Mouse (Mus musculus) CD8-positive naive resting alpha-beta T cell, adult 2 months (primary cell): ENCODE results near the gene Samd13.

Experiments used
- DNase-seq, 2 experiments: peaks; one replicate each; pipeline ENCODE4 v3.0.0; 2022; ENCODE audit warnings: low read depth in 2 of 2, low spot score in 2 of 2

Samd13 gene

DNA sequence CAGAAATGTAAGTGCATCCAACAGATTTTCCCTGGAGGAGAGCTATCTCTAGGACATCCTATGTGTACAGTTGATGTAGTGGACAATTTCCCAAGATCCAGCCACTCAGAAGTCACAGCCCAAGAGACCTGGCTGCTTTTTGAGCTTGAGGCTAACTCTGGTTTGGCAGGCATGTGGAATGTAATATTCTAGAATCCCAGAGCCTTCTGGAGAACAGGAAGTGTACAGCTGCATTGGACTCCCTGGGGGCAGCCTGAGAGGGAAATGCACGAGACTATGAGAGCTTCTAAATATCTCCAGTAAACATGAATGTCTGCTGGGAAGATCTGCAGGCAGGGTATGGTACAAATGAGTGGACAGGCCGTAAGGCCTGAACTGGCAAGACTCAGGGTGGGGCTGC, 14.3 kb downstream of the Samd13 start:
- no peak for DNase-seq

DNA sequence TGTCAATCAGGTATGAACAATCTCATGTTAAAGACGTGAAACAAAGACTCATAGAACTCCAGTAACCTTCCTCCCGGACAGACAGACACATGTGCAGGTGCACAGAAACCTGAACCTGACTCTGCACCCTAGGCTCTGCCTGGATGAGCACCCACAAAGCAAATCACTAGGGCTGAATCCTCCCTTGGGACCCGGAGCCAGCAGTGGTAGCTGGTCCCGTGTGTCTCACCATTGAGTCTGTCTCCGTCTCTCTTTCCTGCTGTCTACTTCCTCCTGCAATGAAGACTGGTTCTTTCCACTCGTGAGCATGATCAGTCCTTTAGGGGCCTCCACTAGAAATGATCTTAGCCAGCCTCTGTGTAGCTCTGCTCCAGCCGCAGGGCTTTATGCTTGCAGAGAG, 23.5 kb downstream of the Samd13 start:
- no peak for DNase-seq

DNA sequence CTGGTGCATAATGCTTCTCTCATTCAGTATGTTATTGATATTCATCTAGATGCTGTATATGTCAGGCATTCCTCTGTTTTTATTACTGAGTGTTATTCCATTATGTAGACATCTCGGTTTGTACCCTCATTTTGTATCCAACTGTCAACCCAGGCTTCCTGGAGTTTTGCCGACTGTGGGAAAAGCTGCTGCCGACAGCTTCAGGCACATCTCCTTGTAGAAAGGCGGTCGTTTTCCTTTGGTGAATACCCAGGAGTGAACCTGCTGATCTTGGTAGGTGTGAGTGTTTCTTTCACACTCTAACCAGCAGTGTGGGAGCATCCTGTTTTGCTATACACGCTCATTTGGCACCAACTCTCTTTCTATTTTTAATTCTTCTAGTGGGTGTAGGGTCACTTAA, 24.4 kb downstream of the Samd13 start:
- DNase-seq: no peak

DNA sequence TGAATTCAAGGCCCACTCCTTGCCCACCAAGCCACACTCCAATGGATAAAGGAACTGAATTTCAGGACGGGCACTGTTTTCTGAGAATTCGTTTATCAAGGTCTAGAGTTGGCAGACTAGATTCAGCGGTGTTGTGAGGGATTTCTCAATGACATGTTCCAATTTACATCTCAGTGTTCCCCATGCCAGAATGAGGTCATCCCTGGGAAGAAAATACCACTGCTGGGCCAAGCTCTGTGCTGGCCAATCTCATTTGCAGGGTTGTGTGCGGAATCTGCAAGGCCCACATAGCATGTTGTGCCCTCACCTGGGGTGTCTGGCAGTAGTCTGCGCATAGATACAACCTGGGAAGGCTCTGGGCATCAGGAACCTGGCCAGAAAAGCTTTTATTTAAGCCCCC, 26.1 kb downstream of the Samd13 start:
- DNase-seq: no peak

DNA sequence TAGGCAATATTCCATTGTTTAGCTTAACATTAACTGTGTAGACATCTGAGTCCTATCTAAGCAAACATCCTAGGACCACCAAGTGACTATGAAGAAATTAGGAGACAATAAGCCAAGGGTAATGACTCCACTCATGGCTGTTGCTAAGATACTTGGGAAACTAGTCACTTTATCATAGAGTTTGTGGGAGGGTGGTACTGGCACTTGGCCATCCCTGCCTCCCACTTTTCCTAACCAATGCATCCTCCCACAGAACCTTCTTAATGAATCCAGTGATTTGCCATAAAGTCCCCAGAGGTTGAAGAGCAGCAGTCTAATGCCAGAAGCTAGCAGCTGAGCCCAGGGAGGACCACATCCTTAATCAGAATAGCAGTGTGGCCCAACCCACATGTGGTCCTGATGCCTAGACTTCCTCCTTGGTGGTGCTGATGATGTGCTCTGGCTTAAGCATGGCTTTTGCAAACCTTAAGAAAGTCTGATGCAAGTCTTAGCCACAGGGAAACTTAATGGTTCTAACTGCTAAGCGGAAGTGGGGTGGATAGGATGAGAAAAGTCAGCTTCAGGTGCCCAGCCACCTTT, 27.2 kb downstream of the Samd13 start:
- DNase-seq: no peak

DNA sequence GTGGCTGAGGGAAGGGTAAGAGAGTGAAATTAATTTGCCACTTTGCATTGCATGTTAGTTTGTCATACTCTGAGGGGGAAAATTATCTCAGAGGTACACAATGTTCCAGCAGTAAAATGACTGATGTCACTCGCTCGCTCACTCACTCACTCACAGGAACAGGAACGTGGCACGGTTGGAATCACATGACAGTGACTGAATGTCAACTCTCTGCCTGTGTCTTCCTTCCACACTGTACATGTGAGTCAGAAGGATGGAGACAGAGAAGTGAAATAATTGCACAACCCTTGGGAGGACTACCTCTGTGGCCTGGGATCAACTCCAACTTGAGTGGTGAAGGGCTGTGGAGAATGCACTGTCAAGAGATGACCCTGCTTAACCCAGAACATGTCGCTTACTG, 28.0 kb downstream of the Samd13 start:
- DNase-seq: no peak

DNA sequence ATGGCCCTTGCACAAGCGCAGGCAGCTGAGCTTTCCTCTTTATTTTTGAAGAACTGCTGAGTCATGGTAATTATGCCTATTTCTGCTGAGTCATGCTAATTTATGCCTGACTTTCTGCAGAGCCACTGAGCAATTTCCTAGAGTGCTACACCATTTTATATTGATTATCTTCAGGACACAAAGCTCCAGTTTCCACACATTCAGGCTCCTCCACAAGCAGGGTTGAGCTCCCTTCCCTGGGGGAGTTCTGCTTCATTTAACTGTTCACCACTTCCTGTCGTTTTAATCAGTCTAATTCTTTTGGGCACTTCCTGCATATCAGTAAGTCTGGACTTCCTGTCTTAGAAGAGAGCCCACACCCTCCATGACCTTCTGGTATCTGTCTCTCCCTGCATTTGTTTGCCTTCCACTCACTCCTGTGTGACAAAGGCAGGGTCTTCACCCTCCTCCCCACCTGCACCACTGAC, 30.2 kb downstream of the Samd13 start:
- DNase-seq: no peak

DNA sequence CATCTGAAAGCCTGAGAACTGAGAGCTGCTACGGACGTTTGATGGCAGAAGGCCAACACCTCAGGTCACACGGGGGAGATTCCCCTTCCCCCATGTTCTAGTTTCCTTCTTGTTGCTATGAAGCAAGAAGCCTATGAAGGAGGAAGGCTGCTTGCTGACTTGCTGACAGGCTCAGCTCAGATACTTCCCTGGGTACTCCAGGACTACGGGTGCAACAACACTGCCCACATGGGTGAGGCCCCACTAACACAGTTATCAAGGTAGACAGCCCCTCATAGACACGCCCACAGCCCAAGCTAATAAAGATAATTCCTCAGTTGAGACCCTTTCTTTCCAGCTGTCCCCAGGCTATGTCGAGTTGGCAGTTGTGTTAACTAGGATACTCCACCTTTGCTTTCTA, 31.7 kb downstream of the Samd13 start:
- DNase-seq: no peak

DNA sequence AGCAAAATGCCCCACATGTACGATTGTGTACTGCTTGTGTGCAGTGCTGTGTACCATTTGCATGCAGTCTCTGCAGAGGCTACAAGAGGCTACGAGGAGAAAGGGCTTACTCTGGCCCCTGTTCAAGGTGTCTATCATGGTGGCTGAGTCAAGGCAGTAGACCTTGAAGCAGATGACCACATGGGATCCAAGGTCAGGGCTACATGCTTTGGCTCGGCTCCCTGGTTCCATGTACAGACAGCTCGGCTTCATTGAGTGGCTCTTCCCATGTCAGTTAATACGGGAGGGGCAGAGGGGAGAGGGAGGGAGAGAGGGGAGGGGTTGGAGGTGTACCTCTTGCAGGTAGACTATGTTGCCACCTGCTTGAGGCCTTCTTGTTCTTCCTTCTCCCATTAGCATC, 33.0 kb downstream of the Samd13 start:
- DNase-seq: no peak

DNA sequence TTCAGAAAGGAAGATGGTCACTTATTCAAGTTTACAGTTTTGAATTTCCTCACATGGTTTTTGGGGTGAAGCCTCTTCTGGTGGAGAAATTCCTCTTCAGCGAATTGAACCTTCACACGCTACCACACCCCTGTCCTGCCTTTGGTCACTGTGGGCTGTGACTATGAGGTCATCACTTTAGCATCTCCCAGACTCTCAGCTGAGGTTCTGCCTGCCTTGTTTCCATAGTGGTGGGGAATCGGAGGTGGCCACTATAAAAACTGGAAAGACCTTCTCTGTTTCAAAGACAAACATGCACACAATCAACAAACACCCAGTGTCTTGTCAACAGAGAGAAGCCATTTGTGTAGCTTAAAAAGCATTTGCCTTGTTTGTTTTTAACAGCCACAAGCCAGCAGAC, 34.2 kb downstream of the Samd13 start, which contains the start of gene 4930503B20Rik:
Gene 4930503B20Rik (minus strand): TSS at position 101 of the 400 bp plus-strand sequence.
- DNase-seq: no peak

DNA sequence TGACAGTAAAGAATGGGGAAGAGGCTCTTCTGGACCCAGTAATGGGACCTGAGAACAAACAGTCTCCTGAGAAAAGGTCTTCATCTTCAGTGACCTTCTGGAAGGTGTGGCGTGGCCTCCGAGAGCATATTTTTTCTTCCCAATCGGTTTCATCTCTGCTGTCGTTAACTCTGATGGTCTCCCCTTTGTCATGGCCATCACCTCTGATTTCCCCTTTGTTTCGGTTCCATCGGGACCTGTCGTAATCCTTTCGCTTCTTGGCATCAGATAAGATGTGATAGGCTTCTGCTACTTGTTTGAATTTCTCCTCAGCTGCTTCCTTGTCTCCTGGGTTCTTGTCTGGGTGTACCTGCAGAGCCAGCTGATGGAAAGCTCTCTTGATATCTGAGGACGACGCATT, 34.7 kb downstream of the Samd13 start:
- DNase-seq: no peak

DNA sequence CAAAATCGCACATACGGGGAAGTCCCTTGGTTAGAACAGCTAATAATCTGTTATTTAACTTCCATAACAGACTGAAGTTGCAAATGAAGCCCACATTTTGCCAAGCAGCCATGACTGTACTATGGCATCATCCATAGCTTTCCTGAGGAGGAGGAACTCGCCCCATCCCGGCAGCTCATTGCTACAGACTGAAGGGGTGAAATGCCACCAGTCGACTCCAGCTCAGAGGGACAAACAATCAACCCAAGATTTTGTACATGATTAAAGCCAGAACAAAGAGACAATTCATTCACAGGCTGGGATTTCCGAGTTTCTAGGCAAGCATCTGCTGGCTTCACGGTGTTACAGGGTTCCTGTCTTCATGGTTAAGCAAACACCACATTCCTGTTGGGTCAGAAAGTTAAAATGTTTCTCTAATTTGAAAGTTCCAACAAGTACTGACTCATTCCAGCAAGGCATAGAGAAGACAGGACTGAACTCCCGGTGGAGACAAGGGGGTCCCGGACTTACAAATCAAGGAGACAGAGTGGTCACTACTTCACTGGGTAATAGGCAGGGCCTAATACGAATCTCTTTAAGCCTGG, 36.0 kb downstream of the Samd13 start:
- no peak for DNase-seq

DNA sequence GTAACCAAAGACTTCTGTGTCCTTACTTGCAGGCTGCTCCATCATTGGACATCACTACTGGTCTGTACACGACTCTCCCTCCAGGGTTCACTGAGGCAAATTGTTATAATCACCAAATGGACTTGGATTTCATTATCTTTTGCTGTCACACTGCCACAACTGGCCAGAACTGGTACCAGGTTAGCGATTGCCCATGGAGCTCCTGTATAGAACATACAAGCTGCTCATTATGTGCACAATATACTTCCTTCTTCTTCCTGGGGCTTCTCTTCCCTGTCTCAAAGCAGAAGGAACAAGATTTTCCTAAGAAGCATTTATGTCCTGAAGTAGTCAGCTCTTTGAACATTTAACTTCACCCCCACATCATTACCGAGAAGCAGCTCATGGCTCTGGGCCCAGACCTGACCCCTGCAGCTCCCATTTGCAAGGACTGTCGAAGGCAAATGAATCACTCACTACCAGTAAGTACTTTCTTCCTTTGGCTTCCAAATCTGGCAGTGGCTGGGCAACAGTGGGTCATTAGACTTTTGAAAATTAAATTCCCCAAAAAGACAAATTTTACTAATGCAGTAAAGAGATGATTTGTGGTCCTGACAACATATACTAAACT, 43.5 kb downstream of the Samd13 start:
- no peak for DNase-seq

DNA sequence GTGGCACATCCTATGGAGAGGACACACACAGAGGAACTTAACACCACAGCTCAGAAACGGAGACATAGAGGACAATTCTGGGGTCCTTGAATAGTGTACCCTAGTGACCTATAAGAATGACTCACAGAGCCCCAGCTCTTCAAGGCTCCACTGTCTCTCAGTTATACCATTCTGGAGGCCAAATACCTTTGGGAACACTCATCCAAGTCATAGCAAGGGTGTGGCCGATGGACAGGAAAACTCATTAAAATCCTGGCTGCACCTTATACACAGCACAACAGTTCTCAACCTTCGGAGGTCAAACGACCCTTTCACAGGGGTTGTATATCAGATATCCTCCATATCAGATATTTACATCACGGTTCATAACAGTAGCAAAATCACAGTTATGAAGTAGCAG, 52.9 kb downstream of the Samd13 start:
- no peak for DNase-seq

DNA sequence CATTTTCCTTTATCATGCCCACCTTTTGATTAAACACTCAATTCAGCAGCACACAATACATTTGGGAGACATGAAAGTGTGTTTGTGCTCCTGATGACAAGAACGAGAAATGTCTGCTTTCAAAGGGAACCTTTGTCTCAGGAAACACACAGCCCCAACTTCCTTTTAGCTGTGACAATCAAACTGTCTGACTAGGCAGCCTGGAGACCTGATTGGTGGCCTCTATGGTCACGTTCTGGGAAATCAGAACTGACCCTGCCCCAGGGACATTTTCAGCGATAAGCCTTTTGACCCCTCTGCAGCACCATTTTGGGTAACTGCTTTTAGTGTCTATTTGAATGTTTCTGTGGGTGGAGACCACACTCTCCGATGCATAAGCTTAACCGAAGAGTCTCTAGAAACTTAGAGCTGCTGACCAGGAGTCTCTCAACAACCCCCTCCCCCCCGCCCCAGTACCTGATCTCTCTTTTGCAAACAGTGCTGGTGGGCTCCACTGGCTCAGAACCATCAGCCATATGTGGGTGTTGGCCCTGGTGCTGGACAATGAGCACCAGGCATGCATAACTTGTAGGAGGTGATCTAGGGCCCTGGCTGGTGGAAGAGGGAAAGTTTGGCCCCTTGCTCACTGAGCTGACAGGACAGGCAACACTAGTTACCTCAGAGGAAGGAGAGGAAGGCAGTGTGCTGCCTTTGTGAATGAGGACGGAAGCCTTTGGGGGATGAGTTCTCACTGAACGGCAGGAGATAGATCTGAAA, 57.0 kb downstream of the Samd13 start:
- no peak for DNase-seq

DNA sequence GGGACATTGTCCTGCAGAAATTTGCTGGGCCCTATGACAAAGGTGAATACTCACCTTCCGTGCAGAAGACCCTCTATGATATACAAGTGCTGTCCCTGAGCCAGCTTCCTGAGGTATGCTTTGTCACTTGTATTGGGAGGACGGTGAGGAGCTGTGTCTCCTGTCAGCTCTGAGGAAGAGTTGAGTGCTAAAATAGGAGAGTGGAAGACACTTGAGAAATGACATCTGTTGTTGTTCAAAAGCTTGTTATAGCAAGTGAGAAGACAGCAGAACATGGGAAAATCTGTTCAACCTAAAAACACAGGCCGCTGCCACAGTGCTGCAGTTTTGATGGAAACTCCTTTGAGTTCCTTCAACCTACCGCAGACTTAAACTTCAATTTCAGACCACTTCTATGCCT, 59.6 kb downstream of the Samd13 start:
- DNase-seq: no peak

DNA sequence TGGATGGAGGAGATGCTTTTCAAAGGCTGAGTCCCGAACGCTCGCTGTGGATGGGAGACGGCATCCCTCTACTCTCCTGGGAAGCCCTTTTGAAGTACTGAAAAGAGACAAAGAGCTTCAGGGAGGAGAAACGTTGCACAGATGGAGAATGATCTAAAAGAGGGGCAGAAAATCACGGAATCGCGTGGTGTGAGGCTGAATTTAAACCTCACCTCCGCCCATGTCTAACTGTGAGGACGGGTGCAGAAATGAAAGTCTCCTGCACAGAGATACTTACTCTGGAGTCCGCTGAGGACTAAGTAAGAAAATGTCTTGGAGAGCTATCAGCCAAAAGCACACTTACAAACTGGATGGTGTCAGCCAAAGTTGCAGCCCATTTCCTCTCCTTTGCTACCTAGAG, 63.4 kb downstream of the Samd13 start:
- DNase-seq: no peak

DNA sequence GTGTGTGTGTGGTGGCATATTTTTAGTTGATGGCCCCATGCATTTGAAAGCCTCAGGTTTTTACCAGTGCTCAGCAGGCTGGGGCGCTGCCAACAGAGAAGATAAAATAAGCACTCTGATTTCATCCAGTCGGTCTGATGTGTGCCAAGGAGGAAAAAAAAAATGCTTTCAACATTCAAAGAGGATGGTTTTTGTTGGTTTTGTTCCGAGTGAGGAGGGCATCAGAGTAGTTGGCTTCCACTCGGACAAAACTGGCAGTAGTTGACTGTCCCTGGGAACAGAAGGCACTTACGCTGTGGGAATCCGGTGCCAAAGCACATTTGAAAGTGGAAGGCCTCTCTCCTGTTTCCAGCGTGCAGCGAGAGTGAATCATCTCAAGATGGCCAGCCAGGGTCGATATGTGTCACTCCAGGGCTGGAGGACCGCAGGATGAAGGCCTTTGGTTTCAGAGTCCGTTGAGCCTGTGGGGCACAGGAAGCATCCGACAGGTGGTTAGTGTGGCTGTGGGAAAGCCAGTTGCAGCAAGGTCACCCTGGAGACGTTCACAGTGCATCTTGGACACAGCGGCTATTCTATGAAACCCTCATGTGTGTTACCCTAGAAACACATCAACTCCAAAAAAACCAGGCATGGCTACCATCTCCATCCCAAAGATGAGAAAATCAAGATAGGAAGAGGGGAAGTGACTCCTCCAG, 64.7 kb downstream of the Samd13 start:
- no peak for DNase-seq

DNA sequence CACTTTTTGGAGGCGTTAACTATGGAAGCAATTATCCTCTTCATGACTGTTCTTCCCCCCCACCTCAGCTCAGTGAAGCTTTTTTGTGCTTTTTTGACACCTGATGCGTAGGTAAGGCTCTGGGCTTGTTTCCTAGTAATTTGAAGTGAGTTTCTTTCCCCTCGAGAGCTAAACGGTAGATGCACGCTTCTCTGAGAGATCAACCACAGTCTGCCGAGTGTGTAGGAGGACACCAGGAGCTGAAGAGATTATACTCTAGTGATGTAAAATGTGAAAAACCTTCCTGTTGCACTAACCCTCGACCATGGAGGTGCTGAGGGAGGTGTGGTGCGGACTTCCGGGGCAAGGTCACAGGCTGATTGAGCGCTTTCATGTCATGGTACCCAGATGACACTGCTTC, 65.3 kb downstream of the Samd13 start:
- no peak for DNase-seq

DNA sequence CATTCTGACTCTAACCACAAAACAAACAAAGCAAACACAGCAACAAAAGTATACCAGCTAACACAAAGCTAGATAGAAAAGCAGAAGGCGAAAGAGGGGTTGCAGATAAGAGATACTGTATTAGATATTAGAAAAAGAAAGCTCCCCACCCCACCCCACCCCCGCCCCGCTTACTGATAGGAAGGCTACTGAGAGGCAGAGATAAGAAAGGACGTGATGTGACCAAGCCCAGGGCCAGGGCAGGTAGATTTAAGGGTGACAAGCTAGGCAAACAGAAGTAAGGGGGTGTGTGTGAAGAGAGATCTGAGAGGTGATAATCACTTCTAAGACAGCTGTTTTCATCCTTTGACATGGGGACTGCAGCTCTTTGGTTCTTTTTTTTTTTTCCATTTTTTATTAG, 67.0 kb downstream of the Samd13 start:
- DNase-seq: no peak

DNA sequence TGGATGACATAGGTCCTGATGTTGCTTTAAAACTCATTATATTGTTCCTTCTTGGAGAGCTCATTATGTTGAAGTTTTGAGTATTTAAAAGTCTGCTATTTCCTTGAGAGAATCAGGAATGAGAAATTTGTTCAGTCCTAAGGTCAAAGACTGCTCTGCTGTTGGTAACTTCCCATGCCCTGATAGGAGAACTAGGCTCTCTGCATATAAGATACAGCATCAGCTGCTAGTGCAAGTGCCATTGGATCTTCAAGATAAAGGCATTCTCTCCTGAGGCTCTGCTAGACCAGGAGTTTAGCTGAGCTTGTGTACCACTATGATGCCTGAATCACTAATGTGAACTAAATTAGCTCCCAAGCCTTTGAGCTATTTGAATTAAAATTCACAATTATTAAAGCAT, 67.4 kb downstream of the Samd13 start:
- DNase-seq: no peak
